Mouse (Mus musculus): Measurements from ENCODE around the gene Usp5. TPM values are rescaled to one million over a fixed set of nuclear protein-coding genes. Genes with fewer than 3 reads are reported as not detected.
"Not testable (repeated sequence)": the region's sequence is repeated elsewhere in the genome, so short reads cannot be mapped to it uniquely, and the experiment has no call there.

Gene Usp5
- total RNA-seq, 1 experiment, result 150 TPM

DNA sequence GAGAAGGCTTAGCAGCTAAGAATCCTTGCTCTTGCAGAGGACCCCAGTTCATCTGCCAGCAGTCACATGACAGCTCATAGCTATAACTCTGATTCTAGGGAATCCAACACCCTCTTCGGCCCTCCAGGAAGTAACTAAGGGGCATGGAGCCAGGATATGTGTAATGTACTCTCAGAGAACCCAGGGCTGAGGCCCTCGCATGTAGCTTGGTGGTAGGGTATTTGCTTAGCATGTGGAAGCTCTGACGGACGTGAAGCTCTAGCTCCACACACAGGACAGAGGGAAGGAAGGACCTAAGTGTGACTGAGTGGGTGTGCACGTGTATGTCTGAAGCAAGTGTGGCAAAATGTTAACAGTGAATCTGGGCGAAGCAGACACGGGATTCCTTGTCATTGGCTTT, 7.1 kb upstream of the Usp5 start:
- H3K36me3 ChIP-seq (ENCODE audit: control insufficient read depth, insufficient read depth, low read length, poor library complexity, severe bottlenecking), result peaks cover 26% of the 10 kb centered on the region
- H3K4me3 ChIP-seq (ENCODE audit: insufficient read depth in 1 of 2, low read depth in 1 of 2, low read length in 2 of 2, poor library complexity in 1 of 2, severe bottlenecking in 1 of 2), result no peak overlapping the region
- H3K9me3 ChIP-seq (ENCODE audit: control insufficient read depth, insufficient read depth, low read depth, low read length), result no peaks in the 10 kb centered on the region
- no peak for DNase-seq (ENCODE audit: low read depth, low spot score)
- H3K9ac ChIP-seq (ENCODE audit: insufficient read depth, low read depth, low read length, poor library complexity, severe bottlenecking), result no peak overlapping the region
- TF ChIP-seq ZC3H11A (IDR thresholded peaks at IDR 0.05; ENCODE audit: borderline replicate concordance, low read depth, low read length), result no peak
- in situ Hi-C loops (cut with MboI; ENCODE audit: low sequenced_read_pairs in 2 of 2, unreplicated experiment in 2 of 2), result no loop called here
- no peak overlapping the region for H3K27ac ChIP-seq (ENCODE audit: insufficient read depth, low read depth, low read length, poor library complexity, severe bottlenecking)
- H3K4me1 ChIP-seq (ENCODE audit: control insufficient read depth in 2 of 2, insufficient read depth in 2 of 2, low read length in 2 of 2, poor library complexity in 1 of 2), result peaks cover 0 to 10% of the 10 kb centered on the region in 2 experiments; a peak in 1 of 4 replicates

DNA sequence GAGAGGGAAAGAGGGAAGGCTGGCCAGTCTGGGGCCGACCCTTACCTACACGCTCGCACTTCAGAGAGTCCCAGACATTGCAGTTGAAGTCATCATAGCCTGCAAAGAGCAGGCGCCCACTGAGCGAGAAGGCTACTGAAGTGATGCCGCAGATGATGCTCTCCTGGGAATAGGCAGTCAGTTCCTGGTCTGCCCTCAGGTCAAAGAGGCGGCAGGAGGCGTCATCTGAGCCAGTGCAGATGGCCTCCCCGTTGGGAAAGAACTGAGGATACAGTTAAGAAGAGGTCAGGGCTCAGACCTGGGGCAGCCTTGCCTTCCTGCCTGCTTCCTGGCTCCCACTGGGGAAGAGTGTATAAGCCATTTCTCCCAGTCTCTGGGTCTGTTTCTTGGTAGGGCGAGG, 6.2 kb upstream of the Usp5 start:
- in situ Hi-C loops (cut with MboI; ENCODE audit: low sequenced_read_pairs in 2 of 2, unreplicated experiment in 2 of 2), result no loop called here
- Histone ChIP-seq H3K36me3 (ENCODE audit: control insufficient read depth, insufficient read depth, low read length, poor library complexity, severe bottlenecking) (peaks cover 28% of the 10 kb centered on the region), H3K9me3 (ENCODE audit: control insufficient read depth, insufficient read depth, low read depth, low read length) (no peaks in the 10 kb centered on the region), H3K27ac (ENCODE audit: insufficient read depth, low read depth, low read length, poor library complexity, severe bottlenecking) (no peak overlapping the region), H3K9ac (ENCODE audit: insufficient read depth, low read depth, low read length, poor library complexity, severe bottlenecking) (no peak overlapping the region), H3K4me3 (ENCODE audit: insufficient read depth in 1 of 2, low read depth in 1 of 2, low read length in 2 of 2, poor library complexity in 1 of 2, severe bottlenecking in 1 of 2) (no peak overlapping the region), H3K4me1 (ENCODE audit: control insufficient read depth in 2 of 2, insufficient read depth in 2 of 2, low read length in 2 of 2, poor library complexity in 1 of 2) (peaks cover 0 to 10% of the 10 kb centered on the region in 2 experiments; a peak in 1 of 4 replicates)
- no peak for TF ChIP-seq HCFC1 (IDR thresholded peaks at IDR 0.05; ENCODE audit: borderline replicate concordance, insufficient read depth, low read length)
- no peak for TF ChIP-seq CHD2 (IDR thresholded peaks at IDR 0.05; ENCODE audit: low read depth, low read length)
- TF ChIP-seq MAFK (IDR thresholded peaks at IDR 0.05; ENCODE audit: insufficient read depth, low read depth, low read length), result no peak
- no peak for TF ChIP-seq ZC3H11A (IDR thresholded peaks at IDR 0.05; ENCODE audit: borderline replicate concordance, low read depth, low read length)
- TF ChIP-seq ZNF384 (IDR thresholded peaks at IDR 0.05; ENCODE audit: low read depth, low read length), result no peak
- no peak for DNase-seq (ENCODE audit: low read depth, low spot score)

DNA sequence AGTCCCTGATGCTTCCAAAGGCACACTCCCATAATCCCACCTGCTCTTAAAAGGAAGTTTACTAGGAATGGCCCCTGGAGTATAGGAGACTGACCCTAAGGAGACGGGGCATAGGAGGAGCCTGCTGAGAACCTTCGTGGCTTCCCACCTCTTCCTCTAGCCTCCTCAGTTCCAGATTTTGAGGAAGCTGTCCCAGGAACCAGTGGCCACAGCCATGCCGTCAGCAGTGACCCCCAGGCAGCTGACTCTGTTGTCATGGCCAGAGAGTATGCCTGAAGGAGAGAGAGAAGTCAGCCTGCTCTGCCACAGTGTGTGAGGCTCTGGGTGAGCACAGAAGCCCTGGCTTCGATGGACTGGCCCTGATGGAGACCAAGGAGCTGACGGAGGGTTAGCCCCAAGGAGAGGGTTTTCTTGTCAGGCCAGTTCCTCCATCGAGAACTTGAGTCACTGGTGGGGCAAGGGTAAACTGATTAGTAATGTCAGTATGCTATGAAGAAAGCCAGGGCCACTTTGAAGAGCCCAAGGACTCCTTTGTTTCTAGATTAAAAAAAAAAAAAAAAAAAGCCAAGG, 5.3 kb upstream of the Usp5 start:
- Histone ChIP-seq H3K27ac (ENCODE audit: insufficient read depth, low read depth, low read length, poor library complexity, severe bottlenecking) (no peak overlapping the region), H3K36me3 (ENCODE audit: control insufficient read depth, insufficient read depth, low read length, poor library complexity, severe bottlenecking) (peaks cover 28% of the 10 kb centered on the region), H3K4me3 (ENCODE audit: insufficient read depth in 1 of 2, low read depth in 1 of 2, low read length in 2 of 2, poor library complexity in 1 of 2, severe bottlenecking in 1 of 2) (no peak overlapping the region), H3K9ac (ENCODE audit: insufficient read depth, low read depth, low read length, poor library complexity, severe bottlenecking) (no peak overlapping the region), H3K9me3 (ENCODE audit: control insufficient read depth, insufficient read depth, low read depth, low read length) (no peaks in the 10 kb centered on the region), H3K4me1 (ENCODE audit: control insufficient read depth in 2 of 2, insufficient read depth in 2 of 2, low read length in 2 of 2, poor library complexity in 1 of 2) (peaks cover 0 to 10% of the 10 kb centered on the region in 2 experiments; a peak in 1 of 4 replicates)
- TF ChIP-seq ZC3H11A (IDR thresholded peaks at IDR 0.05; ENCODE audit: borderline replicate concordance, low read depth, low read length), result no peak
- TF ChIP-seq ZNF384 (IDR thresholded peaks at IDR 0.05; ENCODE audit: low read depth, low read length), result no peak
- TF ChIP-seq MAFK (IDR thresholded peaks at IDR 0.05; ENCODE audit: insufficient read depth, low read depth, low read length), result no peak
- TF ChIP-seq HCFC1 (IDR thresholded peaks at IDR 0.05; ENCODE audit: borderline replicate concordance, insufficient read depth, low read length), result no peak
- TF ChIP-seq CHD2 (IDR thresholded peaks at IDR 0.05; ENCODE audit: low read depth, low read length), result no peak
- in situ Hi-C loops (cut with MboI; ENCODE audit: low sequenced_read_pairs in 2 of 2, unreplicated experiment in 2 of 2), result no loop called here
- DNase-seq (ENCODE audit: low read depth, low spot score), result no peak

DNA sequence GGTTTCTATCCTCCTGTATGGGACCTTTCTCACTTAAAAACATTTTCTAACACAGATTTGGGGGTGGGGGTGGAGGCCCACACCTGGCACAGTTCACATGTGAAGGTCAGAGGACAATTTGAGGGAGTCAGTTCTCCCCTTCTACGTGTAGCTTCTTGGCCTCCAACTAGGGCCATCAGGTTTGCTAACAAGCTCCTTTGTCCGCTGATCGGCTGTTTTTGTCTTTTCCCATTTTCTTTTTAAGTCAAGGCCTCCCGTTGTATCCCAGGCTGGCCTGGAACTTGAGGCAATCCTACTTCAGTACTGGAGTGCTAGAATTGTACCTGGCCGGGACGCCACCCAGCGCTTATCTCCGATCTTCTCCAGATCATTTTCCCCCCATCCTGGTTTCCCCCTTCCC, 2.4 kb upstream of the Usp5 start:
- H3K9ac ChIP-seq (ENCODE audit: insufficient read depth, low read depth, low read length, poor library complexity, severe bottlenecking), result peak overlapping the region; percentile 21; the same call in 1 of the 2 replicates
- no peaks in the 10 kb centered on the region for H3K9me3 ChIP-seq (ENCODE audit: control insufficient read depth, insufficient read depth, low read depth, low read length)
- TF ChIP-seq CHD2 (IDR thresholded peaks at IDR 0.05; ENCODE audit: low read depth, low read length), result no peak
- no peak for TF ChIP-seq MAFK (IDR thresholded peaks at IDR 0.05; ENCODE audit: insufficient read depth, low read depth, low read length)
- no peak for TF ChIP-seq HCFC1 (IDR thresholded peaks at IDR 0.05; ENCODE audit: borderline replicate concordance, insufficient read depth, low read length)
- no peak for TF ChIP-seq ZC3H11A (IDR thresholded peaks at IDR 0.05; ENCODE audit: borderline replicate concordance, low read depth, low read length)
- no peak for TF ChIP-seq ZNF384 (IDR thresholded peaks at IDR 0.05; ENCODE audit: low read depth, low read length)
- peak; percentile 59 for DNase-seq (ENCODE audit: low read depth, low spot score)
- in situ Hi-C loops (cut with MboI; ENCODE audit: low sequenced_read_pairs in 2 of 2, unreplicated experiment in 2 of 2), result no loop called here
- peak overlapping the region; percentile 14 to 31; a peak in 3 of 4 replicates for H3K4me3 ChIP-seq (ENCODE audit: insufficient read depth in 1 of 2, low read depth in 1 of 2, low read length in 2 of 2, poor library complexity in 1 of 2, severe bottlenecking in 1 of 2)
- H3K27ac ChIP-seq (ENCODE audit: insufficient read depth, low read depth, low read length, poor library complexity, severe bottlenecking), result no peak overlapping the region; the same call in 1 of the 2 replicates
- H3K4me1 ChIP-seq (ENCODE audit: control insufficient read depth in 2 of 2, insufficient read depth in 2 of 2, low read length in 2 of 2, poor library complexity in 1 of 2), result peaks cover 2 to 12% of the 10 kb centered on the region in 2 experiments; a peak in 2 of 4 replicates
- peaks cover 28% of the 10 kb centered on the region for H3K36me3 ChIP-seq (ENCODE audit: control insufficient read depth, insufficient read depth, low read length, poor library complexity, severe bottlenecking)

DNA sequence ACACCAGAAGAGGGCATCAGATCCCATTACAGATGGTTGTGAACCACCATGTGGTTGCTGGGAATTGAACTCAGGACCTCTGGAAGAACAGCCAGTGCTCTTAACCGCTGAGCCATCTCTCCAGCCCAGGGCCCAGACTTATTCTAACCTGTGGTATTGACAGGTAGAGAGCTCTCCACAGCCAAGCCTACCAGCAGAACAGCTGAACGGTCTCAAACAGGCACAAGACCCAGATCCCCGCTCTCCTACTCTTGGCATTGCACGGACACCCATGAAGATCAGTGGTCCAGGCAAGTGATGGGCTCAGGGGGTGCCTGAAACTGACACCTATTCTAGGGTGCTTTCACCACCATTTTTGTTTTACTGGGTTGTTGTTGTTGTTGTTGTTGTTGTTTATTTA, 1.9 kb upstream of the Usp5 start:
- Histone ChIP-seq H3K4me3 (ENCODE audit: insufficient read depth in 1 of 2, low read depth in 1 of 2, low read length in 2 of 2, poor library complexity in 1 of 2, severe bottlenecking in 1 of 2) (peak overlapping the region; percentile 19 to 31; a peak in 2 of 4 replicates), H3K36me3 (ENCODE audit: control insufficient read depth, insufficient read depth, low read length, poor library complexity, severe bottlenecking) (peaks cover 29% of the 10 kb centered on the region), H3K4me1 (ENCODE audit: control insufficient read depth in 2 of 2, insufficient read depth in 2 of 2, low read length in 2 of 2, poor library complexity in 1 of 2) (peaks cover 2 to 12% of the 10 kb centered on the region in 2 experiments; a peak in 2 of 4 replicates), H3K9ac (ENCODE audit: insufficient read depth, low read depth, low read length, poor library complexity, severe bottlenecking) (peak overlapping the region; percentile 40; the same call in 1 of the 2 replicates)
- H3K27ac ChIP-seq (ENCODE audit: insufficient read depth, low read depth, low read length, poor library complexity, severe bottlenecking); DNase-seq (ENCODE audit: low read depth, low spot score); H3K9me3 ChIP-seq (ENCODE audit: control insufficient read depth, insufficient read depth, low read depth, low read length); in situ Hi-C loops (cut with MboI; ENCODE audit: low sequenced_read_pairs in 2 of 2, unreplicated experiment in 2 of 2): not testable (repeated sequence)
